Mouse (Mus musculus): ENCODE data around the gene Lamtor2. TPM values are rescaled to one million over a fixed set of nuclear protein-coding genes. Genes with fewer than 3 reads are reported as not detected.

Gene Lamtor2
- polyA plus RNA-seq, 1 experiment = 123 TPM

DNA sequence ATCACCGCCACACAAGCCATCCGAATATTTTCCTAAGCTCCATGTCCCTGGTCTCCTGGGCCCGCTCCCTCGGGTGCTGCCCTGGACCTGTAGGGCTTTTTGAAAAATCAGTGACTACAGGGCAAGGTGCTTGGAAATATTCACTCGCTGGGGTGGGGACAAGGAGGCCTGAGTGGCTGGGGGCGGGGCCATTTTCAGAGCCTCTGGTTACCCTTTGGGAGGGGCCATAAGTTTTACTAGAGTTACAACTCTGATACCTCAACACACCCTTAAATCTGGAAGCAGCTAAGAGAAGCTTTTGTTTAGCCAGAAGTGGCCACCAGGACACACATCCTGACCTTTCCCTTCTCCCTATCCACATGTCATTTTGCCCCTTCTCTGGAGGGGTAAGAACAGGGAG, 15.7 kb downstream of the Lamtor2 start:
- no peak for TF ChIP-seq GATA1 (IDR thresholded peaks at IDR 0.05; ENCODE audit: low read length)

DNA sequence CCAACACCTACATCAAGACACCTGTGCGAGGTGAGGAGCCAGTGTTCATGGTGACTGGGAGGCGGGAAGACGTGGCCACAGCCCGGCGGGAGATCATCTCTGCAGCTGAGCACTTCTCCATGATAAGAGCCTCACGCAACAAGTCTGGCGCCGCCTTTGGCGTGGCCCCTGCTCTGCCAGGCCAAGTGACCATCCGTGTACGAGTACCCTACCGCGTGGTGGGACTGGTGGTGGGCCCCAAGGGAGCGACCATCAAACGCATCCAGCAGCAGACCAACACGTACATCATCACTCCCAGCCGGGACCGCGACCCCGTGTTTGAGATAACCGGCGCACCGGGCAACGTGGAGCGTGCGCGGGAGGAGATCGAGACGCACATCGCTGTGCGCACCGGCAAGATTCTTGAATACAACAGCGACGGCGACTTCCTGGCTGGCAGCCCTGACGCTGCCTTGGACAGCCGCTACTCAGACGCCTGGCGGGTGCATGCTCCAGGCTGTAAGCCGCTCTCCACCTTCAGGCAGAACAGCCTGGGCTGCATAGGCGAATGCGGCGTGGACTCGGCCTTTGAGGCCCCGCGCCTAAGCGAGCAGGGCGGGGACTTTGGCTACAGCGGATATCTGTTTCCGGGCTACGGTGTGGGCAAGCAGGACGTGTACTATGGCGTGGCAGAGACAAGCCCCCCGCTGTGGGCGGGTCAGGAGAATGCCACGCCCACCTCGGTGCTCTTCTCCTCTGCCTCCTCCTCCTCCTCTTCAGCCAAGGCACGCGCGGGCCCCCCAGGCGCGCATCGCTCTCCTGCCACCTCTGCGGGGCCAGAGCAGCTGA, 16.6 kb downstream of the Lamtor2 start:
- no peak for TF ChIP-seq GATA1 (IDR thresholded peaks at IDR 0.05; ENCODE audit: low read length)

DNA sequence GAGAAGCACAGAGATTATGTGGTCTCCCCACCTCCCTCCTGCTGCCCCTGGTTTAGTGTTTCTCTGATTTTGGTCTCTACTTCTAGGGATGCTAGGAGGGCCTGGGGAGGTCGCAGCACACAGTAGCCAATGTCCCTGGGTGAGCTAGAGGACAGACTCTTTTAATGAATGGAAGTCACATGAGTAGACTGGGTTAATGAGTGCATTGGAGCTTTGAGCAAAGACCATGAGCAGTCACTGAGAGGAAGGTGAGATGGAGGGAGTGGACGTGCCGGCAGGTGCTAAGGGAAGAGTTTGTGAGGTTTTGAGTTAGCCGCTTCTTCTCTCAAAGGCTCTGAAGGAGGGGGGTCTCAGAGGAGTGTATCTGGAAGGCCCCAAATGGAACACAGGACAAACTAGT, 17.3 kb downstream of the Lamtor2 start:
- TF ChIP-seq GATA1 (IDR thresholded peaks at IDR 0.05; ENCODE audit: low read length) = no peak

DNA sequence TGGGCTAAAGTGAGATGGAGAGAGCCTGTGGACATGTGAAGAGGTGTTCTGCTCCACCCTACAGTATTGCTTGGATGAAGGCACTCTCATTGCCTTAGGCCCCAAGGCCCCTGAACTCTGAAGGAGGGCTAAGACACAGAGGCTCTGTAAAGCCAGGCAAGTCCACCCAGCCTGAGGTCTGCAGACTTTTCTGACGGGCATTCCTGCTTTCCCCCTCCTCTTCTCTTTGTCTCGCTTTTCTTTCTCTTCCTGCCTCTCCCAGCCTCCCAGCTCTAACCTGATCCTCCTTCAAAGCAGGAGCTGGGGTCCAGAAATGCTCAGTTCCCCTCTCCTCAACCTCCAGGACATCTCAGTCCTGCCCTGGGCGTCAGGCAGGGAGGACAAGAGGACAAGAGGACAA, 17.9 kb downstream of the Lamtor2 start:
- no peak for TF ChIP-seq GATA1 (IDR thresholded peaks at IDR 0.05; ENCODE audit: low read length)

DNA sequence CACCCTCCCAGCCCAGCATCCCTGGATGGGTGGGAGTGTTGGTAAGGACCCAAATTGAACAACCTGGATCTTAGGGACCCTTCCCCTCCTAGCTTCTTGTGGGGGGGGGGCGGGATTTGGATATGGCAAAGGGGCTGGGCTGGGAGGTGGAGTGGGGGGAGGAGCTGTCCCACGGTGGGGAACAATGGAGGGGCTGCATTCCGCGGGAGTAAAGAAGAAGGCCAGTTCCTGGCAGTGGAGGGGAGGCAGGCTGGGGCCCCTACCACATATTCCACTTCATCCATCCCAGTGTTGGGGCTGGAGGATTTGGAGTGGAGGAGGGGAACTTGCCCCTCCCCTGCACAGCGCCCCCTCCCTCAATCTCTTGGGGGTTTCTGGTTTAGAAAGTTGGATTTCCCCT, 19.2 kb downstream of the Lamtor2 start:
- TF ChIP-seq GATA1 (IDR thresholded peaks at IDR 0.05; ENCODE audit: low read length) = no peak

DNA sequence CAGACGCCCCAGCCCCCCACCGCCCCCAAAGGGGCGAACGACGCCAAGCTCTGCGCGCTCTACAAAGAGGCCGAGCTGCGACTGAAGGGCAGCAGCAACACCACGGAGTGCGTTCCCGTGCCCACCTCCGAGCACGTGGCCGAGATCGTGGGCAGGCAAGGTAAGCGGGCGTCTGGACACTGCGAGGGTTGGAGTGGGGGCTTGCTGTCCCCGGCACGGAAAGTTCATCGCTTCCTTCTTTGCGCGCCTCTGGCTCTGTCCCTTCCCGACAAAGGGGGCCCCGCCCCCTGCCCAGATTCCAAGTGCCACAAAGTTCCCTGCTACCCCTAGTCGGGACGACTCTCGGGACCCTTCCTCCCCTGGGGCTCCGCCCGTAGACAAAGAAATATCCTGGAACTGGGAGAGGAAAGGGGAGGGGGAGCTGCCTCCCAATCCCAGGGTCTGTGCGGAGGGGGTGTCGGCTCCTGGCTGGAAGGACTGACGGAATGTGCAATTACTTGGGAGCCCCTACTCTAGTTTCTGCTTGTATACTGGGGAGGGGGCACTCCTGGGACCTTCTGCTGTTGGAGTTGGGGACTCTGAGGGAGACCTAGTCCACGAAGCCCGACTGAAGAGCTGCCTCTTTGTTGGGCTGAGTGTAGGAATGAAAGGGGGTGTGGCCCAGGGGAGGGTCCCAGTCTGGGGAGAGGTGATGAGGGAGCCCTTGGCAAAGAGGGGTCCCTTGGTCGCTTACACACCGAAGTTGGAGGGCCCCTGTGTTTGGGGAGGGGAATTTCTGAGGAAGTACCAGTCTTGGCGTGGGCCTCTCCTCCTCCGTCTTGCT, 20.0 kb downstream of the Lamtor2 start:
- TF ChIP-seq GATA1 (IDR thresholded peaks at IDR 0.05; ENCODE audit: low read length) = no peak

DNA sequence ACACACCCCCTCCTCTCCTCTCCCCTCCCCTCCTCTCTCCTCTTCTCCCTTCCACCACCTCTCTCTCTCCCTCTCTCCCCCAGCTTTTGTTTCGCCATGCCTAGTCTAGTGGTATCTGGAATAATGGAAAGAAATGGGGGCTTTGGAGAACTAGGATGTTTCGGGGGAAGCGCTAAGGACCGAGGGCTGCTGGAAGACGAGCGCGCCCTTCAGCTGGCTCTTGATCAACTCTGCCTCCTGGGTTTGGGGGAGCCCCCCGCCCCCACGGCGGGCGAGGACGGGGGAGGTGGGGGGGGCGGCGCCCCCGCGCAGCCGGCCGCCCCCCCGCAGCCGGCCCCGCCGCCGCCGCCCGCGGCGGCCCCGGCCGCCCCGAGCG, 20.6 kb downstream of the Lamtor2 start, which contains the start of gene Mex3a:
Gene Mex3a (plus strand): TSS at position 97 of the 376 bp plus-strand sequence.
- TF ChIP-seq GATA1 (IDR thresholded peaks at IDR 0.05; ENCODE audit: low read length) = no peak

DNA sequence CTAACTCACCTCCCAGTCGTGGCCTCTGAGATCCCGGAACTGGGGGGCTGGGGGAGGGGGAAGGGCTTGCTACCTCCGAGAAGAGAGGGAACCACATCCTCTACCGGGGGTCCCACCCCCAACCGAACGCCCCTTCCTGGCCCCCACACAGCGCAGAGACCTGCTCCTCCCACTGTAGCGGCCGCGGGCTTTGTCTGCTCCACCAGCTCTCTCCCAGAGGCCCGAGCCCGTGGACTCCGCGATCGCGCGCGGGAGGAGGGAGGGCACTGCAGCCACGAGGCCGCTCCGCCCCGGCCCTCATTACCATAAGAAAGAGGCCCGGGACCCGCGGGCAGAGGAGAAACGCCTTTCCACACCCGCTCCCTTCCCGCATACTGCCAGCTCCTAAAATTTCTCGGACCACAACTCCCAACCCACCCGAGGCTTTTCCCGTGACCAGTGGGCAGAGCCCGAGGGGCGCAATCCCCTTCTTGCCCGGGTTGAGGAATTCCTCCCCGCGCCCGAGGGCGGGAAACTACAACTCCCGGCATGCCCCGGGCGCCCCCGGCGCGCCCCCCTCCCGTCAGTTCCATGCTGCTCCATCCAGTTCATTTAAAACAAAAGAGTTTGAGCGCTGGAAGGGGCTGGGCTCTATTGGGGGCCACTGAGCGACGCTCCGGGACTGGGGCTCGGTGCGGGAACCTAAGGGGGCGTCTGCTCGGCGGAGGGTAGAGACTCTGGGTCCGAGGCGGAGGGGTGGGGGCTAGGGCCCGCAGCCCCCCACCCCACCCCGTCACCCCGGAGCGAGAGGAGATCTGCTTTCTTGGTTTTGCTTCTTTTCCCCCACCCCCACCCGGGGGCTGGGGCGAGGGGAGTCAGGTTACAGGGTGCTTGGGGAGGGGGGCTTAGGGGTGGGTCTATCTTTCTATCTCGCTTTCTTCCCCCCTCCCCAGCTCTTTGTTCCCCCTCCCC, 21.3 kb downstream of the Lamtor2 start:
- no peak for TF ChIP-seq GATA1 (IDR thresholded peaks at IDR 0.05; ENCODE audit: low read length)

DNA sequence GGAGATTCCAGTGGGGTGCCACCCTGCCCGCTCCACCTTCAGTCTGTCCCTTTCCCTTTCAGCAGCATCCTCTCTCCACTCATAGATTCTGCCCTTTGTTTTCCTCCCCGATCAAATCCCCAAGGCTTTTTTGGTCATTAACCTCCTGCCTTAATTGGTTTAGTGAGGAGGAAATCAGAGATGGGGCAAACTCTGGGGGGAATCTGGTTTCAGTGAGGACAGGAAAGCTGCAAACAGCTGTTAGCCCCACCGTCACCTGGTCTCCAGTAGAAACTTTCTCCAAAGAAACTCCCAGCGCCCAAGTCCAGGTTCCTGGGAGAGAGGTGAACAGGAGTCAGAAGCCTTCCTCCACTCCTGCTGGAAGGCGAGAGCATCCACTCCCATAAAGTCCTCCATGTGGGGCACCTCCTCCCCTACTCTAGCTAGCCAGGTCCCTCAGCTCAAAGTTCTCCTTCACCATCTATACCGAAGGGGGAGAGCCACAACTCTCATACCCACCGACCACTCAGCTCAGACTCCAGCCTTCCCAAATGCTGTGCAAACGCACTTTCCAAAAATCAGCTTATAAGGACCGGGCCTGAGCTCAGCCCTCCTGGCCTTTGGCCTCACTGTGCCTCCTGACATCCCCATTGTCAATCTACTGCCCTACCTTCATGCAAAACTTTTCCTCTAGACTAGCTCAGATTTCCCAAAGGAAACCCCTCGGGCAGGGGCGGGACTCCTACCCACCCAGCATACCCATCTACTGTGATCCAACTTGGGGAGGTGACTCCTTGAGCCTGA, 22.6 kb downstream of the Lamtor2 start:
- TF ChIP-seq GATA1 (IDR thresholded peaks at IDR 0.05; ENCODE audit: low read length) = no peak

DNA sequence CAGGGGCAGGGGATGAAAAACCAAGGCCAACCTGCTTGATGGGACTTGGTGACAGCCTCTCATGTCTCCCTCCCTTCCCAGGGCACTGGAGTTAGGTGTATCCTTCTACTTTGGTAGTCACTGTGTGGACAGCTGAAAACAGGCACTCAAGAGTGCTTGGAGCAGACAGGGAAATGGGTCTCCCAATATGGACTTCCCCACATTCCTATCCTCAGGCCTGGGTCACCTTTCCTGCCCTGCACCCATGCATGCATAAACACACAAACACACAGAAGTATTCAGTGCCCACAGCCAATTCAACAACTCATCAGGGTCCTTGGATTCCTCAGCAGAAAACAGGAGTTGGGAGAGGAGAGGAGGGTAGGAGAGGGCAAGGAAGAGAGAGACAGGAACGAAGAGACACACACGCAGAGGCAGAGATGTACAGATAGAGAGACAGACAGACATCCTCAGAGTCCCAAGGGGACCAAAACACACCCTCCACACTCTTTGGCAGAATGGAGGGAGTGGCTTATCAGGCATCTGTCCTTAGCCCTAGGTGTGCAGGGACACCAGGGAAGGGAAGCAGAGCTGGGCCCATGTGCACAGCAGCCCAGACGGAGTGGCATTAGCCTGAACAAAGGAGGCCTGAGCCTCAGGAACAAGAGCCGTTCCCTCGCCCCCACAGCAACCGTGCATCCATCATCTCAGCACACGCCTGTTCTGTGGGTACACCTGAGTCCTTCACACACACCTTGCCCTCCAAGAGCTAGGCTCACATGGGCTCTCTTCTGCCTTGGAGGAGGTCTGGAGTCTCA, 23.5 kb downstream of the Lamtor2 start:
- TF ChIP-seq GATA1 (IDR thresholded peaks at IDR 0.05; ENCODE audit: low read length) = no peak

DNA sequence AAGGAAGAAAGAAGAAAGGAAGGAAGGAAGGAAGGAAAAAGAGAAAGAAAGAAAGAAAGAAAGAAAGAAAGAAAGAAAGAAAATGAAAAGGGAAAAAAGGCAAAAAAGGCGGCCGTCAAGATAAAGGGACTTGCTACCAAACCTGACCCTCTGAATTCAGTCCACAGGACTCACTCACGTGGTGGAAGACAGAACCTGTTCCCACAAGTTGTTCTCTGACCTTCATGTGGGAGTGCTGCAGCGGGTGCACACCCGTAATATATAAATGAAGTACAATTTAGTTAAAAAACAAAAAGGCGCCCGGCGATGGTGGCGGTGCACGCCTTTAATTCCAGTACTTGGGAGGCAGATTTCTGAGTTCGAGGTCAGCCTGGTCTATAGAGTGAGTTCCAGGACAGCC, 24.2 kb downstream of the Lamtor2 start:
- TF ChIP-seq GATA1 (IDR thresholded peaks at IDR 0.05; ENCODE audit: low read length) = no peak

DNA sequence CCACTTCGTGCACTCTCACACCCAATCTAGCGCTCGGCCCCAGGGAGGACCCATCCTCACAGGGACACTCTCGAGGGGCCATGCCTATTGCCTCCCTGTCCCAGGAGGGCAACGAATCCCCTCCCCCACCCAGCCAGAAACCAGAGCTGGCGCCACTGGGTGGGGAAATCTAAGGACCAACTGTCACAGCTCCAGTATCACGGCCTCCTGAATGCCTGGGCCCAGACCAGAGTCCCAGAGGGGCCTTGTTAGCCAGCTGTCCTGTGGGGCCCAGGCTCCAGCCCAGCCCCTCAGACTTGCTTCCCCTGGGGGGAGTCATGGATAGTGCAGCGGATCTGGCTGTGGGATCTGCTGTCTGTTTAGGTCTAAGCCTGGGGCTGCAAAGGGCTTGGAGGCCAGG, 25.3 kb downstream of the Lamtor2 start:
- TF ChIP-seq GATA1 (IDR thresholded peaks at IDR 0.05; ENCODE audit: low read length) = no peak

DNA sequence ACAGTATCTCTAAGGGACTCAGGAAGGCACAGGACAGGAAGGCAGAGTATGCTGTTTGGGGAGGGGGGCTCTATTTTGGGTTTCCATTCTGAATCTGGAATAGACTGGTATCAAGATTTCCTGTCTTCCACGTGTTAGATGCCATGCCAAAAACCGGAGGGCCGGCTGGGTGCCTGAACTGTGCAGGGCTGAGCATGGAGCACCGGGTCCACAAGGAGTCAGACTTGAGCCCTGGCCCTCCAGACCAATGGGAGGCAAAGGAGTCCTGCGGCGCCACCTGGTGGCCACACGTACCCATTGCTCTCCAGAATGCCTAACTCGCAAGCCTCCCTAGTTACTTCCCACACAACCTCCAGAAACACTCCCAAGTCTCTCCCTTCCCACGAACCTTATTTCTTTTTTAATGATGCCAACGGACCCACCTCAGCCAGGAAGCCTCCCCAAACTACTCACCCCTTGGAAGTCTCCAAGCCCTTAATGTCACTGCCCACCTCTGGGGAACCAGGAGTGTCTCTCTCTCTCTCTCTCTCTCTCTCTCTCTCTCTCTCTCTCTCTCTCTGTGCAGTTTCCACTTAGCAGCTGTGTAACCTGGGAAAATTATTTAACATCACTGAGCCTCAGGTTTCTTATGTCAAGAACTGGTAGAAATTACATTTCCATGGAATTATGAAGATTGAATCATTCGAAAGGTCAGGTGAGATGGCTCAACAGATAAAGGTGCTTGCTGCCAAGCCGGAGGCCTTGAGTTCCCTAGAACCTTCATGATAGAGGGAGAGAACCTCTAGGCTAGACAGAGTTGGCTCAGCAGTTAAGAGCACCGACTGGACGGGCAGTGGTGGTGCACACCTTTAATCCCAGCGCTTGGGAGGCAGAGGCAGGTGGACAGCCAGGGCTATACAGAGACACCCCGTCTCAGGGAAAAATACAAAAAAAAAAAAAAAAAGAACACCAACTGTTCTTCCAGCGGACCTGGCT, 26.4 kb downstream of the Lamtor2 start:
- no peak for TF ChIP-seq GATA1 (IDR thresholded peaks at IDR 0.05; ENCODE audit: low read length)

All from G1E-ER4 (cell line).